Mouse (Mus musculus): ENCODE data around the gene Ndufs6.

The Ndufs6 gene

DNA sequence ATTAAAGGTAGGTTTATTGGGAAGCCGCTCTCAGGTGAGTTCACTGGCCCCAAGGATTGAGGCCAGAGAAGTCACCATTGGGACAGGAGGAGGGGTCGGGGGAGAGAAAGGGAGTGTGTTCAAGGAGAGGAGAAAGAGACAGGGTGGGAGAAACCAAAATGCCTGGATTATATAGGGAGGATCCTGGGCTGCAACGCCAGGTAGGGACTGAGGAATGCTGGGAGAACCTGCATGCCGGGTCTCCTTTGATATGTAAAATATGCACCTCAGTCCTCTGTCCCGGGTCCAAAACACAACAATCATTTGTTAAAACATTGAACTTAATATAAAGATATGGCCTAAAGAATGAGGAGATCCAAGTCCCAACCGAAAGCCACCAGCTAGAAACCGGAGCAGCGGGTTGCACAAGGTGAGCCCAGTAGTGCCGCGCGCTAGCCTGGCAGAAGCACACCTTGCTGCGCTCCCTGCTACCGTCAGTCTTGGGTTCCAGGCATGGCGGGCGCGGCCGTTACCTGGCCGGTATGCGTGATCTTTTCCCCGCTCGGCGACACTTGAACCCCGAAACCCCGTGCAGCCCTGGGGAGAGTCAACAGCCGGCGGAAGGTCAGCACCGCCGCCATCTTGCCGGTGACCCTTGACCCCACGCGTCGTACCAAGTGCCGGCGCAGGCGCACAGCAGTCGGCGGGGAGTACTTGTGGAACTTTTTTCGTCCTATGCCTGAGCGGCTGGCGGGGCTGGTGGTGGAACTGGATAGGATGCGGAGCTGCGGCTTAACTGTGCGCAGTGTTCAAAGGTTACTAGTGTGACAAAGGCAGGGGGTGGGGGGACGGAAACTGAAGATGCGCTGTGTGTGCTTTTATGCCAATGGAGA is at the start of gene Ndufs6, which contains the start of gene Mrpl36:
Gene Ndufs6, minus strand, starts transcription at position 716 of the 872 bp plus-strand sequence.
Gene Mrpl36, plus strand, starts transcription at position 687 of the 872 bp plus-strand sequence.
- DNase-seq (ENCODE audit: low read depth, low spot score) = peak; percentile 97

DNA sequence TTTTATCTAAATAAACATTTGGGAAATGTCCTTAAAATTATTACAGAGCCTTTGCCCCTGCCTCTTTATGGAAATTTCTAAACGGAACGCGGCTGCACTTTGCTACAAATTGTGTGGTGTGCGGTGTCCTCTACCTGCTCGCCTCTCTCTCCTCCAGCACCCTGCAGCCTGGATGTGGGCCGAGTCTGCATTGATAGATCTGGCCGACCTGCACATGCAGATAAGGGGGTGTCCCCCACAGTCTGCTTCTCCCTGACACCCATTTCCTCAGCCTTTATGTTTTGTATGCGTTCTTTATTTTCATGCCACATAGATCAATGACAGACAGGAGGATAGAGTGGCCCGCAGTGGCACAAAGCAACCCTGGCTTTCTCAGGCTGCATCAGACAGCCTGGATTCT is 49.3 kb upstream of the Ndufs6 start:
- DNase-seq (ENCODE audit: low read depth, low spot score) = no peak

DNA sequence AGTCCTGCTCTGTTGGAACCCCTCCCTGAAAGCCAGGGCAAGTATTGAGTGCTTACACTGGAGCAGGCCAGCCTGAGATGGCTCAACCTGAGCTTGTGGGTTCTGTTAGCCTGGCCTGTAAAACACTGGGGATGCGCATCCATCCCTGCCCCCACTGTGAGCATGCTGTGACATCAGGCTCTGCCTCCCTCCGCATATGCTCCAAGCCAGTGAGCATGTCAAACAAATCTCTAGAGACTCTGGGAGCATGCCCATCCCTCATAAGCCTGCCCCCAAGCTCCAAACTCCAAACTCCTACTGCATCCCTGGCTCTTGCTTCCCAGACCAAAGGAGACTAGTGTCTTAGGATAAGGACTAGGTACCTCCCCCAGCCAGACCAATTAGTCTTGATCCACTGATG is 46.3 kb upstream of the Ndufs6 start:
- no peak for DNase-seq (ENCODE audit: low read depth, low spot score)

DNA sequence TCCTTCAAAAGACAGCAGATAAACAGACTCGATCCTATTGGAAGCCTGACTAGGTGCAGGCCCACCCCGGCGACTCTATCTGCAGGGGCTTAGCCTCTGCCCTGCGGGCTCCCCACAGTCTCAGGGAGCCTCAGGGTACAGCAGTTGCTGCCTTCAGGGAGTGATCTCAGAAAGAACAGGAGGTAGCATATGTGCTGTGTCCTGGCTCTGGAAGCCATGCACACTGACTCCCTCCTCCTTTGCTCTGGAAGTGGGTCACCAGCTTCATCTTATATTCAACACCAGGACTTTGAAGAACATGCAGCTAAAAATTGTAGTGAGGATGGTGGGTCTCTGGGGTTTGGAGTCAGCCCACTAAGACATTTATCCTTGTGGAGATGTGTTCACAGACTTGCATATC is 45.0 kb upstream of the Ndufs6 start:
- no peak for DNase-seq (ENCODE audit: low read depth, low spot score)

DNA sequence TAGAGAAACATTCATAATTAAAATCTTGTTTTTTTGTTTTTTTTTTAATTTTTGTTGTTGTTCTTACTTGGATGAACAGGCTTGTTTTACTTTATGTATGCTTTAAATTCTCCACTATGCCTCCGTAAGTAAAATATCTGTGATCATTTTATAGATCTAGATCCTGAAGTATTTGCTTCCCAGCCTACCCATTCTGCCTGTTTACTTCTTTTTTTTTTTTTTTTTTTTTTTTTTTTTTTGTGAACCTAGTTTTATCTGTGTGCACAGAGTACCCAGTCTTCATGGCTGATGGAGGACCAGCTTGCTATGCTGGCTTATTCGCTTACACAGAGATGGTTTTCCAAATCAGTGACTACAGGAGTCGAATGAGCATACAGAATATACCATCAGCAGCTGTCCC is 28.8 kb upstream of the Ndufs6 start:
- DNase-seq (ENCODE audit: low read depth, low spot score) = no peak

DNA sequence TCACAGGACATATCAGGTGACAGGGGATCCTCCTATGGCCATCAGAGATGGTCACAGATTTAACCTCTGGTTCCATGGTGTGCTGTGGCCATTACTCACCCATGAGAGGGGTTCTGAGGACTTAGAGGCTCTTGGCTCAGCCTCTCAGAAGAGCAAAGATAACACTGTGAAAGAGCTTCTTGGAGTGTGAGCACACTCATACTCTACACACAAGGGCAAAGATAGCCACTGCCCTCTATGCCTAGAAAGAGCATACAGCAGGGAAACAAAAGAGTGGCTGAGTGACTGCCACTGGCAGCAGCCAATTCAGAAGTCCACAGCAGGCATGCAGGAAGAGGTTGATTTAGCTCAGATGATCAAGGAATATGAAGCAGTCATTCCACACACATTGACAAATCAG is 24.1 kb upstream of the Ndufs6 start:
- DNase-seq (ENCODE audit: low read depth, low spot score) = no peak

DNA sequence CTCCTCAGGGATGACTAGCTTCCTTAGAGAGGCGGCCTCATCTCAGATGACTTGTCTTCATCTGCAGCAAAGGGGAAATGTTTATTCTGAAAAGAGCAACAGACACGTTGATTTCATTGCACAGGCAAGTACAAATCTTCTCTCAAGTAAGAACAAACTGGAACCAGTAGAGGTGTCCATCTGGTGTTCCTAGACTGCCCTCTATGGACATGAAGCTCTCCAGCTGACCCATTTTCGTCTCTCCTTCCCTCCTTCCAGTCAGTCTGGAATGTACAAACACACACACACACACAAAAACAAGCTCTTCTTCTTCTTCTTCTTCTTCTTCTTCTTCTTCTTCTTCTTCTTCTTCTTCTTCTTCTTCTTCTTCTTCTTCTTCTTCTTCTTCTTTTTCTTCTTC is 23.6 kb upstream of the Ndufs6 start:
- no peak for DNase-seq (ENCODE audit: low read depth, low spot score)

DNA sequence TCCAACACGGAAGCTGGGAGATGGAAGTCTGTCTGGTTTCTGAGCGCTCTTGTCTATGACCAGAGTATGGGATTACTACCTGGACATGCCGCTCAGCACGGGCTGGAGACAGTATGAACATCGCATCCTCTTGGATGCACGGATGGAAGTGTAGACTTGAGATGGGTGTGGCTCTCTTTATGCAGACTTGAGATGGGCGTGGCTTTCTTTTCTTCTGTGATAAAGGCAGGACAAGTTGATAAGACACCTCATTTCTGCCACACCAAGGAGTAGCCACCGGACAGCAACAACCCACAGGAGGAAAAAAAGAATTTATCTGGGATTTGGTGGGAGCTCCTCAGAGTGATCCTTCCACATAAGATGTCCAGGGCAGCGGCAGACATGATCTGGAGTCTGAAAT is 22.4 kb upstream of the Ndufs6 start:
- DNase-seq (ENCODE audit: low read depth, low spot score) = peak; percentile 59

DNA sequence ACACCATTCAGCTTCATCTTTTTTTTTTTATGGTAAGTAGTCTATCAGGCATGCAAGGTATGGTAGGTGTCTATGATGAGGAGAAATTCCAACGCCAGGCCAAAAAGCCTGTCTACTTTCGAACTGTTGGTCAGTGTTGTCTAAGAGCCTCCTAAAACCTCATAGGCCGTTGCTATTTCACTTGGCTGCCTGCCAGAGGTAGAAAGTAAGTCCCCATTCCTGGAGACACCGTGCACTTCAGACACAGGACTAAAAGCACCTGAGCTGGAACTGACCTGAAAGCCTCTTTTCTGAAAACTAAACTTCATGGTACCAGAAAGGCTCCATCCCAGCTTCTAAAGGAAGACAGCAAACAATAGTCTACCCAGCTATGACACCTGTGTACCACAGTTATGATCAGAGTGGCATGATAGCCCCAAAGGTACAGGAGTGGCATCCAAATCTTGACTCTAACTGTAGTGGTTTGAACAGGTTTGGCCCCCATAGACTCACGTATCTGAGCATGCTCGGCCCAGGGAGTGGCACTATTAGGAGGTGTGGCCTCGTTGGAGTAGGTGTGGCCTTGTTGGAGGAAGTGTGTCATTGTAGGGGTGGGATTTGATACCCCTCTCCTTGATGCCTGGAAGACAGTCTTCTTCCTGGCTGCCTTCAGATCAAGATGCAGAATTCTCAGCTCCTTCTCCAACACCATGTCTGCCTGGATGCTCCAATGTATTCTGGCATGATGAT is 19.7 kb upstream of the Ndufs6 start:
- DNase-seq (ENCODE audit: low read depth, low spot score) = peak; percentile 55

DNA sequence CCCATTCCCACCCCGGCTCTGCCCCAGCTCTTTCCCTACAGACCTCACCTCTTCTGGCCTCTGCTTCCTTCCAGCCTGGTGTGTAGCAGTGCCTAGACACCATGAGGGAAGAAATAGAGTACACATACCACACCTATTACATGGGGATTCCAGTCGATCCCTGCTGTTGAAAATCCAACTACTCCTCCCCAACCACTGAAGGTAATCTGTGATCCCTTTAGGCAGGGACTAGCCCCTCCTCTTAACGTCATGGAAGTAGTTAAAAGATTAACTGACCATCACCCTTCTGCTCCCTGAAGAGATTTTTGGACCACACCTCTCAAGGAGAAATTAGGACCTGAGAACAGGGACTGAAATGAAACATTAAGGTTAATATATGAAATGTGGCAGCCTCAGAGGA is 18.8 kb upstream of the Ndufs6 start:
- DNase-seq (ENCODE audit: low read depth, low spot score) = peak; percentile 46

DNA sequence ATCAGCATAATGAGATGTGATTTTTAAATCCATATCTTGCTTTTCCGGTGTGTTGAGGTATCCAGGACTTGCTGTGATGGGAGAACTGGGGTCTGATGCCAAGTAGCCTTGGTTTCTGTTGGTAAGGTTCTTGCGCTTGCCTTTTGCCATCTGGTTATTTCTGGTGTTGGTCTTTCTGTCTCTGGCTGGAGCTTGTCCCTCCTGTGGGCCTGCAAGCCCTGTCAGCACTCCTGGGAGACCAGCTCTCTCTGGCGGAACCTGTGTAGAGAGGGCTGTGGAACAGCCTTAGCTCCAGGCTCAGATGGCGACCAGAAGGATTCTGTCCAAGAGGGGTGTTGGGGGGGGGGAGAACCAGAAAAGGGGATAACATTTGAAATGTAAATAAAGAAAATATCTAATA is 18.4 kb upstream of the Ndufs6 start:
- DNase-seq (ENCODE audit: low read depth, low spot score) = peak; percentile 47

DNA sequence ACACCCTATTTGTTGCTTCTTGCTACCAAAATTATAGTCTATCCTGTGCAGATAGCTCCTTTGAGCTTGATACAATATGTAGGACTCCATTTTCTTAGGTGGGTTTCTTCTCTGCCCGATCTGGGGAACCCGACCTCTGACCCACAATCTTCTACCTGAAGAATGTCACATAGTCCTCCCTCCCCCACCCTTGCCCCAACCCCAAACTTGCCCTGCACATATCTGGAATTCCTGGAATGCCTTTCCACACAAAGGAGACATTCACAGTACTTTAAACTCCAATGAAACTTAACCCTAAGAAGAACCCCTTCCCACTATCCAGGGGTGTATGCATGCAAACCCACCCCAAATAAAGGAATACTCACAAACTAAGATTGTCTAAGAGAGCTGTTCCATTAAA is 17.8 kb upstream of the Ndufs6 start:
- DNase-seq (ENCODE audit: low read depth, low spot score) = peak; percentile 94

DNA sequence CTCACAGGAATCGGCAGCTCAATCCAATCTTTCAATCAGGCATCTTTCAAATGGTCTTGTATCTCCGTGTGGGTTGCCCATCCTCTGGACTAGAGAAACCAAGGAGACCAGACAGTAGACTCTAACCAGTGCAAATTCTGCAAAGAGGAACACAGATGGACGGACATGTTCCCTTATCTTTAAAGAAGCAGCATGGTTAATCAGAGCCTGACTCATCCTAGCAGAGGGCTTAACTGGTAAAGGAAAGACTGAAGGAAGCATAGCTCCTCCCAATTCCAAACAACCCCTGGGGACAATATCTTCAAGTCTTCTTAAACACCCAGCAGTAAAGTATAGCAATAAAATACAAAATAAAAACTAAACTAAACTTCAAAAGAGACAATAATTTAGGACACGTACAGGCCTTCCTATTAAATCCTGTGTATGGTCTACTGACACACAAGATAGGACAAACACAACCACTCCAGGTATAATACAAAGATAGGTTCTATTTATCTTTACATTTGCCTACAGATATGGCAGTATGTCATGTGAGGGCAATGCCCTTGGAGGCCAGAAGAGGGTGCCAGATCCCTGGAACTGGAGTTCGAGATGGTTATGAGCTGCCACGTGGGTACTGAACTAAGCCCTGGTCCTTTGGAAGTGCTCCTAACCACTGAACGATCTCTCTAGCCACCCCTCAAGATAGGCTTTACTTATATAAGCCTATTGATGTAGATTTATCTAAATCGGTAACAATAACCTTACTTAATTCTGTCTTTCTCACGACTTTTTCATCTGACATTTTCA is 17.0 kb upstream of the Ndufs6 start:
- peak; percentile 90 for DNase-seq (ENCODE audit: low read depth, low spot score)

DNA sequence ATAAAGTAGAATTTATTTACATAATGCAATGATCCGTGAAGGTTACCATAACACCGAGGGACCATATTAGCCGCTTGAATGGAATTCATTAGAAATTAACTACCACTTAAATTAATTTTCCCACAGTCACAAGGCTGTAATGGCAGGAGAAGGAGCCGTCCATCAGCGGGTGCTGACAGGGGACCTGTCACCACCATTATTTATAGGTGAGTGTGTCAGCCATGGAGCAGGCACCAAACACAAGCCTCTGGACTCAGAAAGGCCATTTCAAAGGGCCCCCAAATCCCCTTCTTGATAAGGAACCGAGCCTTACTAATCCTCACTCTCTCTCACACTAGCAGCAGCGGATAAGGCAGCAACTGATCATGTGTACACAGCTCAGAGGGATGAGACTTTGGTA is 8.4 kb upstream of the Ndufs6 start:
- DNase-seq (ENCODE audit: low read depth, low spot score) = no peak

DNA sequence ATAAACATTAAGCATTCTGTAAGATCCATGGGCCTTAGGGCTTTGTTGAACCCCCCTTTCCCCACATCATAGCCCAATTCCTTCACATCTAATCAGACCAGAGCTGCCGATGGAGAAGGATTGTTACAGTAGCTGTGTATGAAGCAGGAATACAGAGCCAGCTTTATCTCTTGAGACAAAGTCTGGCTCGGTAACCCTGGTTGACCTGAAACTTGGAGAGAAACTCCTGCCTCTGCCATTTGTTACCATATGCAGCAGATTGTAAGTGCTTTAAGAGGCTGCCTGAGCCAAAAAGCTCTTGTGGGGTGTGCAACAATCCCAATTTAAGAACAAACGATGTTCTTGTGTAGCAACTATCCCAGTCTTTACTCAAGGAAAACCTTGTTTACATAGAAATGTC is 3.4 kb upstream of the Ndufs6 start:
- DNase-seq (ENCODE audit: low read depth, low spot score) = no peak

DNA sequence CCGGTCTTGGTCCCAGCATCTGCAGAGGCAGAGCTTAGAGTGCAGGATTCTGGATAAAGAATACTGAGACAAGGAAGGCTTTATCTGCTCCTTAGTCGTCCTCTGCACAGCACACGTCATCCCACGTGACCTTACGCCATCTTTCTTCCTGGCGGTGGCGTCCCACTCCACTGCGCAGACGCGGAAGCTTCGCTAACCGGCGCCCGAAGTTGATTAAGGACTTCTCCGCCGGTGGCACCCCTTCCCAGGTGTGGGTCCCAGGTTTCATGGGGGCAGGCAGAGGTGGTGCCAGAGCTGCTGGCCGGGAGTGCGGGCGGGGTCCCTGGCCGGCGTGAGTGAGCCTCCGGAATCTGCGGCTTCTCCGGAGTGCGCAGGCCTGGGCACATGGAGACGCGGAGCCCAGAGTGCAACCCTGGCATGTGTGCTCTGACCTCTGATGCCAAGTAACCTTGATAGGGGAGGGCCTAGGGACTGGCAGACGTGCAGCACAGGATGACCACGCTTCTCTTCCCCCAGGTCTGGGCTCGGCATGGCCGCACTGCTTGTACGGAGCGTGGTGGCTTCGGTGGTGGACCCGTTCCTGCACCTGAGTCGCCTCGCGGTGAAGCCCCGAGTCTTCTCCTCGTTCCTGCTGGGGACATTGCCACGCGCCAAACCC is 2.6 kb upstream of the Ndufs6 start:
- peak; percentile 91 for DNase-seq (ENCODE audit: low read depth, low spot score)

DNA sequence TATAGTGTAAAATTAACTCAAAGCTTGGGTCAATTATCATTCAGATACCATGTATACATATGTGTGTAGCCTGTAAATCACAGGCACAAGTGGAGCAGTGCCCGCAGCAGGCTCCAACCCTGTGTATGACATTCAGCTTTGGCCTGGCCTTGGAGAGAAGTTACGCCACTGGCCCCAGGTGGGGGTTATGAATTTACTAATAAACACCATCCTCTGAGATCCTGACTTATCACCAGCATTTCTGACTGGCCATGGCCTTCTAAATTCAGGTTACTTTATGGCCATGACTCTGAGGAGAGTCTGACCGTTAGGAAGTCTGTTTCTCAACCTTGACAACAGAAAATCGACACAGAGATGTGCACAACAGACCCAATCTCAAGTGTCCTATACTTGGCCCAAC is 4.9 kb downstream of the Ndufs6 start:
- DNase-seq (ENCODE audit: low read depth, low spot score) = no peak

DNA sequence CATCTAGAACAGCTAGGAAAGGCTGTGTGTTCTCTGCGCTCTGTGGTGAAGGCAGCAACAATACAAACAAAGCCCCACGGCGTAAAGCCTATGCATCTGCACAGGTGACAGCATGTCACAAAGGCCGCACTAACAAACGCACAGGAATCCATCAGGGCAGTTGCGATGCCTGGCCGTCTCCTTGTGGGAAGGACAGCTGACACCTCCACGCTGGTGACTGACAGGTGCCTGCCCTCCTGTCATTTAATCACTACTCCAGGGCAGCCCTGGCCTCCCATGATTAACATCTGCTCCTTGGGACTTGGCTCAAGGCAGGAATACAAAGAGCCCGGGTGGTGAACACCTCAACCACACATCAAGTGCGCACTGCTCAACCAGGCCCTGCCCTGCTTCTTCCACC is 5.7 kb downstream of the Ndufs6 start:
- no peak for DNase-seq (ENCODE audit: low read depth, low spot score)

DNA sequence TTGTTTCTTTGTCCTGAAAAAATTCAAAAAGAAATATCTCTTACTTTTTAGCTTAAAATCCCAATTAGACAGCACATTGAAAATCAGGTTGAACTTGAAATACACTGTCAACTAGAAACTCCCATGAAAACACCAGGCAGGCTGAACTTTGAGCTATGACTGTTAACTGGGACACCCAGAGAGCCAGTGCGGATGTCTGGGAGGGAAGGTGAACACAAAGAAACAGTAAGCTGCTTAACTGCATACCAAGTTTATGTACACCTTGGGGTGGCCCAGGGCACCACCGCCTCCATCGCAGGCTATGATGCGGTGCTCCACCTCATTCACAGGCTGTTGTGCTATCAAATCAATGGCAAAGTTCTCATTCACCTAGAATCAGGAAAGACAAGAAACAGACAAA is 8.3 kb downstream of the Ndufs6 start:
- DNase-seq (ENCODE audit: low read depth, low spot score) = no peak

DNA sequence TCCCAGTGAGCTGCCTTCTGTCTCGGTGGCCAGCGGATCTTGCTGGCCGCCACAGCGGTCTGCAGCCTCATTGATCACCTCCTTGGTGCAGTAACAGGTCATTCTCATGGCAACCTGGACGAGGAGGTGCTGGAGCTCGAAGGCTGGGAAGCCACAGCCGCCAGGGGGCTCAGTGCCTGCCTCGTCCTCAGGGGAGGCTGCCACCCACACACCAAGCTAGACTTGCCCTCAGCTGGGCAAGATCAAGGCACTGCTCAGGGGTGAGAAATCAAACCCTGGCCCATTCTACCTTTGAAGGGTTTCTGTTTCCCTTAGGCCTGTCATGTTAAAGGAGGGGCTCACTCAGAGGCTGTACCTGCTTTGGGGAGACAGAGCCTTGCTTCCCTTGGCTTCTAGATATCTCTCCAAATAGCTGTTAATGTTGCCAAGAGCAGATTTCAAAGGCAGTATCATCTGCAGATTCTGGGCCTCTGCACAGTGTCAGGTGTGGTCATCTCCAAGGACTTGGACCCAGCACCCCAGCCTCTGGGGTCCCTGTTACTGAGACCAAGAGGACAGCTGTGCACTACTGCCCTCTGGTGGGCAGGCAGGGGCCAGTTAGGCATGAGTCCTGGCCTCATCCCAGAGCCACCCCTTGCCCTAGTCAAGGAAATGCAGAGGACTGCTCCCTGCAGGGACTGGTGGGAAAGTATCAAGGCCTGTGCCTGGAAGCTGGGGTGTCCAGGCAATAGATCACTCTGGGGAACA is 18.0 kb downstream of the Ndufs6 start:
- peak; percentile 76 for DNase-seq (ENCODE audit: low read depth, low spot score)

DNA sequence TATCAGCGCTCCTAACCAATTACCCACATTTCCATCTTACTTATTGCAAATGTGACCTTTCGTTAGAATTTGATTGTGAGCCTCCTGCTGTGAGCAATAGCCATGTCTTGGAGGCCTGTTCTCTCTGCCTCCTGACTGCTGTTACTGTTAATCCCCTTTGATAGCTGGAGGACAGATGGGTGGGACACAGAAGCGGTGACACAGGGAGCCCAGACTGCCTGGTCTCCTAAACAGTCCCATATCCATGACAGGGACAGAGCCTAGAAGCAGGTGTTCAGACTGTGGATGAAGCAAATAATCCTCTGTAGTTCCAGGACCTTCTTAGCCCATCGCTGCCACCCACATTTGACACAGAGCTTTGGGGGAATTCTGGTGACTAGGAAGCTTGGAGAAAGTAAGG is 21.9 kb downstream of the Ndufs6 start:
- no peak for DNase-seq (ENCODE audit: low read depth, low spot score)
